Mouse (Mus musculus) midbrain, postnatal 0 days (tissue): Measurements from ENCODE around the gene Actr6. TPM values are rescaled to one million over a fixed set of nuclear protein-coding genes. Genes with fewer than 3 reads are reported as not detected.

Source experiments
- ATAC-seq: fragments of 200-750 bp; cut with Nextera tagmentation; 2 replicates; pipeline ENCODE4 v1.8.0; 2017; ENCODE audit warnings: moderate number of reproducible peaks, mild to moderate bottlenecking, moderate TSS enrichment, moderate library complexity; ENCODE audit not compliant: low FRiP score
- DNase-seq: peaks from one replicate; pipeline ENCODE4 v3.0.0-alpha.2; 2015; ENCODE audit warnings: low spot score
- H3K27ac ChIP-seq: fragments of 300-500 bp; sonication (generic); 2 replicates; pipeline ENCODE4 v1.5.1; 2014; ENCODE audit warnings: low read depth, mild to moderate bottlenecking, low read length, mixed read lengths
- H3K27me3 ChIP-seq: fragments of 300-500 bp; sonication (generic); 2 replicates; pipeline ENCODE4 v1.6.1; 2014; ENCODE audit warnings: low read length, control low read depth, mixed read lengths; ENCODE audit not compliant: insufficient read depth
- H3K36me3 ChIP-seq: fragments of 300-500 bp; sonication (generic); 2 replicates; pipeline ENCODE4 v1.6.1; 2014; ENCODE audit warnings: low read length, control low read depth, mixed read lengths; ENCODE audit not compliant: insufficient read depth
- H3K4me1 ChIP-seq: fragments of 300-500 bp; sonication (generic); 2 replicates; pipeline ENCODE4 v1.6.1; 2014; ENCODE audit warnings: mild to moderate bottlenecking, control low read depth, antibody characterized with exemption, low read length, mixed read lengths; ENCODE audit not compliant: insufficient read depth
- H3K4me2 ChIP-seq: fragments of 300-500 bp; sonication (generic); 2 replicates; pipeline ENCODE4 v1.6.1; 2014; ENCODE audit warnings: low read depth, mild to moderate bottlenecking, low read length, mixed read lengths; ENCODE audit not compliant: poor library complexity, severe bottlenecking
- H3K4me3 ChIP-seq: fragments of 300-500 bp; sonication (generic); 2 replicates; pipeline ENCODE4 v1.5.1; 2014; ENCODE audit warnings: low read depth, mild to moderate bottlenecking, low read length, moderate library complexity
- H3K9ac ChIP-seq: fragments of 300-500 bp; sonication (generic); replicated peaks from 2 replicates; pipeline ENCODE4 v1.6.1; 2014; ENCODE audit warnings: mild to moderate bottlenecking, low read length, moderate library complexity, mixed read lengths; ENCODE audit not compliant: poor library complexity, severe bottlenecking
- H3K9me3 ChIP-seq: fragments of 300-500 bp; sonication (generic); 2 replicates; pipeline ENCODE4 v1.6.1; 2016; ENCODE audit warnings: low read length, control low read depth
- CTCF ChIP-seq: IDR thresholded peaks from 2 replicates; pipeline ENCODE4 v1.5.1; 2016; ENCODE audit warnings: antibody characterized with exemption, mild to moderate bottlenecking
- WGBS: fragments of 180-500 bp; shearing (Covaris S2); extraction: QIAGEN DNeasy Blood & Tissue Kit; methylation state at CpG from one replicate; pipeline ENCODE4 v1.1.7; 2014; 5-methylcytosine and 5-hydroxymethylcytosine counted together
- polyA plus RNA-seq: library from polyadenylated mRNA; unstranded; fragments of >200 nt; fragmentation: Nextera tagmentation; extraction: Ambion mirVana; gene quantifications from 2 replicates; pipeline ENCODE4 v1.2.1, GENCODE M21; 2015
- total RNA-seq: library from RNA; depleted of rRNA; stranded (reverse); fragments of >200 nt; gene quantifications from 2 replicates; pipeline ENCODE4 v1.2.3, GENCODE M21; 2014

Actr6 gene
- total and polyA plus RNA-seq, 2 experiments from 2014 or later = 37.3 to 63.9 TPM

DNA sequence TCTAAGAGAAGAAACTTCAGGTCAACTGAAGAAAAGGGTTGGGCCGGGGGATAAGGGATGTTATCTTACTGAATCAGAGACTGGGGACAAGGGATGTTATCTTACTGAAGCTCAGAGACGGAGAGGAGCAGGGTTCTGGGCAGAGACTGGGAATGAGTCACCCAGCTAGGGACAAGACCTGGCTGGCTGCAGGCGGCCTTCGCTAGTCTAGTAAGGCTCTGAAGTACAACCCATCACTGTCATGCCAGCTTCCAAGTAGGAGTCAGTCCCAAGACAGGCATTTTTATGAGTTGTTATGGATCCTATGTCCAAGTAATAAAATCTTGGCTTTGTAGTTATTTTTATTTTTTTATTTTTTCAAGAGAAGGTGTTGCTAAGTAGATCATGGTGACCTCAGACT is 11.2 kb upstream of the Actr6 start:
- Histone ChIP-seq H3K4me2 (no peak overlapping the region), H3K4me1 (no peaks in the 10 kb centered on the region), H3K4me3 (no peak overlapping the region), H3K27me3 (0 out of 2 replicates have a peak, but pooled peaks cover 4% of the 10 kb centered on the region), H3K36me3 (no peaks in the 10 kb centered on the region), H3K9me3 (no peaks in the 10 kb centered on the region), H3K9ac (no peak overlapping the region), H3K27ac (no peak overlapping the region)
- ATAC-seq = no peak
- DNase-seq = no peak
- WGBS = 89% methylated on average over 4 of the region's 4 CpGs
- TF ChIP-seq CTCF = no peak

DNA sequence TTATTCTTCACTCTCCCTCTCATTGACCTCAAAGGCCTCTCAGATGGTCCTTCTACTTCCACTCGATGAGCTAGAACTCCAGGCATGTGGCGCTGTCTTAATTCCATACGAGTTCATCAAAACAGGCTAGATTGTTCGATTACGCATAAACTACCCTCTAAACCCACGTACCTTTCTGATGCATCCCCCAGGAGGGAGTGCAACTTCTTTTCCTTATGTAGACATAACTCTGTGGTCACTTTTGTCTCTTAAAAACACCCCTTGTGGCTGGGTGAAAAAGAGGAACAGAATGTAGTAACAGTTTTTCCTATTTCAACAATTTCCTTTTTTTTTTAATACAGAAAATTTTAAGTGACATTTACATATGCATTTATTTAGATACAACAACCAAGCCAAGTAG is 8.9 kb upstream of the Actr6 start:
- no peak overlapping the region for H3K4me2 ChIP-seq
- H3K4me3 ChIP-seq = no peak overlapping the region
- DNase-seq = no peak
- H3K9ac ChIP-seq = no peak overlapping the region
- H3K27me3 ChIP-seq = 0 out of 2 replicates have a peak, but pooled peaks cover 4% of the 10 kb centered on the region
- no peak overlapping the region for H3K27ac ChIP-seq
- no peaks in the 10 kb centered on the region for H3K9me3 ChIP-seq
- 84% methylated on average over 6 of the region's 6 CpGs for WGBS
- ATAC-seq = no peak
- TF ChIP-seq CTCF = no peak
- H3K4me1 ChIP-seq = no peaks in the 10 kb centered on the region
- no peaks in the 10 kb centered on the region for H3K36me3 ChIP-seq

DNA sequence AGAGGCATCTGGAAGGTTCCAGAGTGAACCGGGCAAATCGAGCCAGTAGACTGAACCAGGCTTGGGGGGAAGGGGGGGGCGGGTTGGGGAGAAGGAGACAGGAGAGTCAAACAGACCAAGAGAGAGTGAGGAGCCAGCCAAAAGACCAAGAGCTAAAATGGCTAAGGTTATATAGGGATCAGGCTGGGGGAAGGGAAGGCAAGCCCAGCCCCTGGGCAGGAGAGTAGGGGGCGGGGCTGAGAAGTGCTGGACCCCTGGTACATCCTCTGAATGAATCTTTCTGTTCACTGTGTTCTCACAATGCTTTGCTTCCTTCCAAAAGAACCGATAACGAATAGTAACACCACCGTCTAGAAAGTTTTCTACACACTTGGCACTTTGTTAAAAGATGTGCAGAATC is 7.6 kb upstream of the Actr6 start:
- ATAC-seq (no peak), DNase-seq (no peak)
- no peak overlapping the region for H3K27ac ChIP-seq
- WGBS = 52% methylated on average over 7 of the region's 7 CpGs
- no peak overlapping the region for H3K4me3 ChIP-seq
- no peaks in the 10 kb centered on the region for H3K36me3 ChIP-seq
- H3K4me2 ChIP-seq = no peak overlapping the region
- no peaks in the 10 kb centered on the region for H3K4me1 ChIP-seq
- H3K27me3 ChIP-seq = 0 out of 2 replicates have a peak, but pooled peaks cover 4% of the 10 kb centered on the region
- no peak overlapping the region for H3K9ac ChIP-seq
- no peaks in the 10 kb centered on the region for H3K9me3 ChIP-seq
- TF ChIP-seq CTCF = no peak

DNA sequence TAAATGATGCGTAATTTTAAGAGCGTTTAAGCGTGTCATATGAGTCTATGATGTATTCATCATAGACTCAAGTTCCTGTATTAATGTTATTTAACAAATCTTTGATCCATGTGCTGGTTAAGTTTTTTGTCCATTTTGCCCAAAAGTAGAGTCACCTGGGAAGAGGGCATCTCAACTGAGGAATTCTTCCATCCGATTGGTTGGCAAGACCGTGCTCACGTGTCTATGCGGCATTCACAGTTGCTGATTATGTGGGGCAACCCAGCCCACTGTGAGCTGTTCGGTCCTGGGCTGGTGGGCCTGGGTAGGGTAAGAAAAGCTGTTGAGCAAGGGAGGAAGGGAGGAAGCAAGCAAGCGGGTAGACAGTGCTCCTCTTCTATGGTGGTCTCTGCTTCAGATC is 6.3 kb upstream of the Actr6 start:
- no peak overlapping the region for H3K4me2 ChIP-seq
- H3K36me3 ChIP-seq = no peaks in the 10 kb centered on the region
- WGBS = 92% methylated on average over 9 of the region's 9 CpGs
- DNase-seq = no peak
- H3K4me3 ChIP-seq = no peak overlapping the region
- no peak for TF ChIP-seq CTCF
- no peak overlapping the region for H3K9ac ChIP-seq
- H3K27me3 ChIP-seq = 0 out of 2 replicates have a peak, but pooled peaks cover 4% of the 10 kb centered on the region
- no peaks in the 10 kb centered on the region for H3K4me1 ChIP-seq
- H3K9me3 ChIP-seq = no peaks in the 10 kb centered on the region
- H3K27ac ChIP-seq = no peak overlapping the region
- ATAC-seq = no peak

DNA sequence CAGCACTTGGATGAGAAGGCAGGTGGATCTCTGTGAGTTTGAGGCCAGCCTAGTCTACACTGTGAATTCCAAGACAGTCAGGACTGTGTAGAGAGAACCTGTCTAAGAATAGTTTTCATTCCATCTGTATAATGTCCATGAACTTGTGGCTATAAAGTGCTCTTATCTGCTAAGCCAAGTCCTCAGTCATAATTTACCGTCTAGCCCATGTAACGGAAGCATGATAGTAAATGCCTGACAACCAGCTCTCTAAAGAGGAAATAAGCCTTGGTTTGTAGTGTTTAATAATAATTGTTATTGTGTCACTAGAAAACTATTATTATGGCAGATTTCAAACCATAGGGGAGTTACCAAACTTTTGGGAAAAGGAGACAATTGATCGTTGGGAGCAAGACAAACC is 5.8 kb upstream of the Actr6 start:
- Histone ChIP-seq H3K9ac (no peak overlapping the region), H3K9me3 (no peaks in the 10 kb centered on the region), H3K27ac (no peak overlapping the region), H3K4me2 (no peak overlapping the region), H3K4me1 (no peaks in the 10 kb centered on the region), H3K4me3 (no peak overlapping the region), H3K36me3 (no peaks in the 10 kb centered on the region), H3K27me3 (0 out of 2 replicates have a peak, but pooled peaks cover 4% of the 10 kb centered on the region)
- 94% methylated on average over 3 of the region's 3 CpGs for WGBS
- no peak for DNase-seq
- no peak for ATAC-seq
- no peak for TF ChIP-seq CTCF

DNA sequence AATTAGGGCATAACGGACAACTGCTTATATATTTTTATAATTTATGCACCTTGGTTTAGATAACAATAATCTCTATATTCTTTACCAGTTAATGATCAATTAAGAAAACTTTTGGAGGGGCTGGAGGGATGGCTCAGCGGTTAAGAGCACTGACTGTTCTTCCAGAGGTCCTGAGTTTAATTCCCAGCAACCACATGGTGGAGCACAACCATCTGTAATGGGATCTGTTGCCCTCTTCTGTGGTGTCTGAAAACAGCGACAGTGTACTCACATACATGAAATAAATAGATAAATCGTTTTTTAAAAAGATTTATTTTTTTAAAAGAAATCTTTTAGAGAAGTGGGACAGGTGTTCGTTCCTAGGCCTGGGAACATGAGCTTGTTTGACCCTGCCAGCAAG is 5.0 kb upstream of the Actr6 start:
- 0 out of 2 replicates have a peak, but pooled peaks cover 4% of the 10 kb centered on the region for H3K27me3 ChIP-seq
- H3K27ac ChIP-seq = no peak overlapping the region
- H3K9me3 ChIP-seq = no peaks in the 10 kb centered on the region
- H3K9ac ChIP-seq = no peak overlapping the region
- no peak overlapping the region for H3K4me2 ChIP-seq
- TF ChIP-seq CTCF = peak; percentile 44; the same call in 1 of the 2 replicates
- WGBS = 42% methylated on average over 5 of the region's 5 CpGs
- no peaks in the 10 kb centered on the region for H3K4me1 ChIP-seq
- DNase-seq (no peak), ATAC-seq (no peak)
- H3K4me3 ChIP-seq = no peak overlapping the region
- no peaks in the 10 kb centered on the region for H3K36me3 ChIP-seq
